Mouse (Mus musculus) embryonic fibroblast, embryonic 13.5 days (primary cell): ENCODE measurements at regions not wholly inside any gene's neighbourhood (a gene's known extent, or its start where the extent isn't known, plus 50 kb on each side); places are given as distances from the start of the nearest gene placed in this dataset.
A peak's percentile ranks its signal among the peaks of the same experiment; 100 is the strongest.

ENCODE experiments used
- H3K27ac ChIP-seq: 2 replicates; pipeline ENCODE4 v1.5.1; 2012; ENCODE audit warnings: low read length, control low read depth, inconsistent platforms; ENCODE audit not compliant: insufficient read depth
- H3K4me1 ChIP-seq: 2 replicates; pipeline ENCODE4 v1.6.1; 2011; ENCODE audit warnings: low read length; ENCODE audit not compliant: control insufficient read depth, insufficient read depth
- H3K4me3 ChIP-seq: 2 replicates; pipeline ENCODE4 v1.5.1; 2011; ENCODE audit warnings: mild to moderate bottlenecking, control low read depth, low read length; ENCODE audit not compliant: insufficient read depth
- CTCF ChIP-seq: IDR thresholded peaks from 2 replicates; pipeline ENCODE4 v1.5.1; 2011; ENCODE audit warnings: mild to moderate bottlenecking, control low read depth, low read length, moderate library complexity, borderline replicate concordance; ENCODE audit not compliant: insufficient read depth
- POLR2A ChIP-seq: IDR thresholded peaks from 2 replicates; pipeline ENCODE4 v1.6.1; 2011; ENCODE audit warnings: low read depth, mild to moderate bottlenecking, control low read depth, low read length, moderate library complexity

DNA sequence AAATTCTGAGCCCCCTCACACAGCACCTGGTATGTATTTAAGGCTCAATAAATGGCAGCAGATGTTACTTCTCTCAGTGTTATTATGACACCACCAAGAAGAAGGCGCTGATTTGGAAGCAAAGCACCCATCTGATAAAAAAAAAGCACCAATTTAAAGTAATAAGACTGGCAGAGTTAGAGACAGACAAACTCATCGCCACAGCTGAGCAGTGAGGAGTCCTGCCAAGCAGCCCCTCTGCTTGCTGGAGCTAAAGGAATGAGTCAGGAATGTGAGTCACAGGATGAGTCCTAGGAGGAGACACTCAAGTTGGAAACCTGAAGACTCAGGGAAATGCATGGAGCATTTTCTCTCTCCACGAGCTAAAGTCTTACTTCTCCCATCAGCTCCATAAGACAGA, 311.7 kb upstream of the Sox9 start:
- Histone ChIP-seq H3K4me1 (peaks cover 10% of the 10 kb centered on the region), H3K27ac (peak overlapping the region; percentile 51; the same call in 1 of the 2 replicates), H3K4me3 (no peak overlapping the region)
- TF ChIP-seq POLR2A (no peak), CTCF (no peak)

DNA sequence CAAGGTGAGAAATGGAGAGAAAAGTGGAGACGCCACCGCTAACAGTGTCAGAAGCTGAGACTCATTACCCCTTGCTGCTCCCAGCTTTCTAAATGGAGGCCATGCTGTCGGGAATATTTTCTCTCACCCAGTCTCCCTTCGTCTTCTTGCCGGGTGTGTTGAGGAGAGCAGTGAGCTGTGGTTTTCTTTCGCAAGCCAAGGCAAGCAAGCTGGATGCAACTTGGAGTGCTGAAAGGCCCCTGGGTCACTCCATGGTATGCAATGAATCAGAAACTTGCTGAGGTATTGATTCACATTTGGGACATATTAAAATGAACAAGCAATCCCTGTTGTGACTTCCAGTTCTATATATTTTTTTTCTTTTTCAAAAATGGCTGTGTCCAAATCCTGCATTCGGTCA, 308.8 kb upstream of the Sox9 start:
- H3K4me1 ChIP-seq, result peaks cover 9% of the 10 kb centered on the region
- H3K4me3 ChIP-seq, result no peak overlapping the region
- H3K27ac ChIP-seq, result peak overlapping the region; percentile 85
- TF ChIP-seq POLR2A (no peak), CTCF (no peak)

DNA sequence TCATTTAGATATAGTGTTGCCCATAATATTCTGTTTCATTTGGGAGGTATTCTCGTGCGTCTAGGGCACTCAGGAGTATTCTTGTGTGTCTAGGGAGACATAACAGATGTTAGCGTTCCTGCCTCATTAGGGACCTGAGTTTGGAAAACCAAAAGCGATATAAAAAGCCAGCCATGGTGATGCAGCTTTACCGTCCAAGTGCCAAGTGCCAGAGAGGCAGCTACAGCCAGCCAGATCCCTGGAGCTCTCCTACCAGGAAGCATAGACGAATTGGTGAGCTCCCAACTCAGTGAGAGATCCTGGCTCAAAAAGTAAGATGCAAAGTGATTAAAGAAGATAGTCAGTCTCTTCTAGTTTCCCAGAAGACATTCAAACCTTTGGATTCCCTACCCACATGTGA, 308.3 kb upstream of the Sox9 start:
- Histone ChIP-seq H3K4me3 (no peak overlapping the region), H3K27ac (peak overlapping the region; percentile 70), H3K4me1 (peaks cover 9% of the 10 kb centered on the region)
- no peak for TF ChIP-seq POLR2A
- no peak for TF ChIP-seq CTCF

DNA sequence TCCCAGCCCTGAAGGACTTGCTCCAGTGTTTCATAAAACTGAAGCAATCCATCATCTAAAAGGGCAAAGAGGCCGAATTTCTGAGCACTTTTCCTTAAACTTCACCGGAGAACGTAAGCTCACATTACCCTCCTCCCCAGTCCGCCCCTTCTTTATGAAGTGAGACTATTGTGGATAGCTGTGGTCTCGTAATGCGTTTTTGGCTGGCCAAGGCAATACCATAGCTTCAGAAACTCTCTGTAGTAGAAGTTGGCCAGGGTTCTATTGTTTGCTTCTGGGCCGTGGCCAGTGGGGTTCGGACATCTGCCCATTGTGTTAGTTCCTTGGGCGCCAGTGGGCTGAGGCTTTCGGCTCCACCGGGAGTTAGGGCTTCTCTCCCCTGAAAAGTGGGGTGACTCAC, 301.7 kb upstream of the Sox9 start:
- TF ChIP-seq CTCF (no peak), POLR2A (no peak)
- H3K4me1 ChIP-seq, result no peaks in the 10 kb centered on the region
- no peak overlapping the region for H3K4me3 ChIP-seq
- no peak overlapping the region for H3K27ac ChIP-seq

DNA sequence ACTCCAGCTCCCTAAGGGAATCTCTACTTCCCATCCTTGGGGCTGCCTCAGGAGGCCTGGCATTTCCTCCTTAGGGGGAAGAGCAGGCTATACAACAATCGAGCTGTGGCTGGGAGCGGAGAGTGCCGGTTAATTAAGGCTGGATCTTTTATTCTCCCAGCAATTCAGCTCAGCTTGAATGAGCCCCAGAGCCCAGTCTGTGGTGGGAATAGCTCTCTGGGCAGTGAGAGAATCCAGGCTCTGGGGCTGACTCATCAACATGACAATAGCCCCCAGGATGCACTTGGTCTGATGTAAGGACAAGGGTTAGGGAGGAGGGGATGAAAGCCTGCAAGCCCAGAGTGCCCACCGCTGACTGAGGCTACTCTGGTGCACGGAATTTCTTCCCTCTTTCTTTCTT, 280.2 kb upstream of the Sox9 start:
- no peak for TF ChIP-seq POLR2A
- Histone ChIP-seq H3K4me3 (no peak overlapping the region), H3K27ac (no peak overlapping the region), H3K4me1 (no peaks in the 10 kb centered on the region)

DNA sequence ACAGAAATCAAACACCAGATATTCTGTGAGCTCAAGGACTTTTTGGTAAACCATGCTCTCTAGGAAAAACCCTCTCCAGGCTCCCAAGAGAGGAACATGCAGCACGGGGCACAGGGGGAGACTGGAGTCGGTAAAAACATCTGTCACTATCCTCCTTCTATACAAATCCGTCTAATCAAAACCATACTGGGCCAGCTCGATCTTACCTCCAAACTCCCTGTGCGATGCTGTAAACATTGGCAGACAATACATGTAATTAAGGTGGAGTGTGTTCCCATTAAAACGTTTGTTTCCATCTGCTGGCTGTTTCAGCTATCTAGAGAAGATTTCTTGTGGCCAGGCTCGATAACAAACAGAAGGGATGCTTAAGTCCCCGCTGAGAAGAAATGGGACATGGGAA, 262.9 kb upstream of the Sox9 start:
- TF ChIP-seq CTCF (no peak), POLR2A (no peak)

DNA sequence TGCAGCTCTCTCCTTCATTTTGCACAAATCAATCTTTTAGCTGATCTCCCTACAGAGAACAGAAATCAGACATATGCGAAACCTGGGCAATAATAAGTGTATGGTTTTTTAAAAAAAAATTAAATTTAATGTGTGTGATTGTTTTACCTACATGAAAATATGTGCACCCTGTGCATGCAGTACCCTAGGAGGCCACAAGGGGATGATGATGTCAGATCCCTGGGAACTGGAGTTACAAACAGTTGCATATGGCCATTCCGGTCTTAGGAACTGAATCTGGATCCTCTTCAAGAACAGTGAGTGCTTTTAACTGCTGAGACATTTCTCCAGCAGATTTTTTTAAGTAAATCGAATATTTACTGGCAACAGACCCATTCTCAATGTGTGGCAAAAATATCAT, 257.0 kb upstream of the Sox9 start:
- Histone ChIP-seq H3K27ac (no peak overlapping the region), H3K4me1 (no peaks in the 10 kb centered on the region), H3K4me3 (no peak overlapping the region)
- TF ChIP-seq CTCF (no peak), POLR2A (no peak)

More for the DNA sequence above, 262.9 kb upstream of the Sox9 start:
- H3K4me3 ChIP-seq, result no peak overlapping the region
- no peaks in the 10 kb centered on the region for H3K4me1 ChIP-seq
- H3K27ac ChIP-seq, result no peak overlapping the region

DNA sequence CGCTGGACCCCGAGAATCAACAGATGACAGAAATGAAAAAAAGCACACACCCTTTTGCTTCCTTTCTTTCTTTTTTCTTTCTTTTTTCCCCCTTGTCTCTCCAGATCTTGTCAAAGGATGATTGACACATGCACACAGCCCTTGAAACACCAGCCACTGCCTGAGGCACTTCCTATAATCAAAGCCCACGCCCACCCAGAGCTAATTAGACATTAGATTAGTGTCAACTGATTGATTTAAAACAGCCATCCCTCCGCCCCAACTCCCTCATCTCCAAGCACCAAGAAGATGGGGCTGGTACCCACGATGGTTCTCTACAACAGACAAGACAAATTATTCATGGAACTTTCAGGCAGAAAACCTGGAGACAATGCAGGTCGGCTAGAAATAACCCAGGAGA, 239.5 kb upstream of the Sox9 start:
- Histone ChIP-seq H3K4me3 (no peak overlapping the region), H3K27ac (no peak overlapping the region), H3K4me1 (peaks cover 11% of the 10 kb centered on the region)
- TF ChIP-seq POLR2A (no peak), CTCF (no peak)

DNA sequence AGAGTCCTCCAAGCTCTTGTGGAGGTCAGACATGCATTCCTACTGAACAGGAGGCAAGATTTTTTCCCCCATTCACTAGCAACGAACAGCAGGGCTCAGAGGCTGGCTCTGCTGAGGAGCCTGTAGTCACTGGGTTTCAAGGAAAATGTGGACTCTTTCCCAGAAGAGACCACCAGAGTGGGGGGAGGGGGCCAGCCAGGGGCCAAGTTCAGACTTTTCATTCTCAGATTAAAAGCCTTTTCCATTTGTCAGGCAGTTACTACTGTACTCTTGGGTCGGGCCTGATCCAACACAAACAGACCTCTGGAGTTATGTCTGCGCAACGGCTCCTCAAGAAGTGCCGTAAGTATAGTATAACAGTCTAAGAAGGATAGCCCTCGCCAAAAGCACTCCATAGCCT, 238.6 kb upstream of the Sox9 start:
- H3K27ac ChIP-seq, result no peak overlapping the region
- TF ChIP-seq CTCF, result no peak
- no peak for TF ChIP-seq POLR2A
- H3K4me3 ChIP-seq, result no peak overlapping the region
- H3K4me1 ChIP-seq, result peaks cover 13% of the 10 kb centered on the region

DNA sequence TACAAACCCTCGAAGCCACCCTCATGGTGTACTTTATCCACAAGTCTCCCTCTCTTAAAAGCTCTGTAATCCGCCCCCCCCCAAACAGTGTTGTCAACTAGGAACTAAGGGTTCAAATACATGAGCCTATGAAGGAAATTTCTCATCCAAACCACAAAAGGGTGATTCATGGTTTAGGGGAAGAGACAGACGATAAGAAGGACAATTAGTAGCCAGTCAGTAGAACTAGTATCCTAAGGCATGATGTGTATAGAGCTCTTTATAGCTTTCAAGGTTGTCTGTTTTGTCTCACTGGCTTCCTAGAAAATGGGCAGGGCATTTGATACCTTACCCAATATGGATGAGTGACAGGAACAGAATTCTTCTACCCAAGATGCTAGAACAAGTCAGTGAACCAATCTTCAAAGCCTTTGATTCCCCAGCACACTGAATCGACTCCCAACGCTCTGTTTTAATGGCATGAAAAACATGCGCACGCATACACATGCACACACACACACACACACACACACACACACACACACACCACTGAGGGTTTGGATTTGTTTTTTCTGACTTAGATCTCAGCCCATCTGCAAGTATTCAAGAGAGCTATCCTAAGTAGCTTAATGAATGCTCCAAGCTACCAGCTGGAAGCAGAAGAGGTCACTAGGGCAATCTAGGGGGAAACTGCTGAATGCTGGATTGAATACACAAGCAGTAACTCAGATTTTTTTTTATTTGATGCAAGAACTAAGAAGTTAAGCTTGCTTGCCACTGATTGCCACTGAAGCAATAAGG, 236.6 kb upstream of the Sox9 start:
- peaks cover 14% of the 10 kb centered on the region for H3K4me1 ChIP-seq
- TF ChIP-seq CTCF (no peak), POLR2A (no peak)
- H3K4me3 ChIP-seq, result no peak overlapping the region
- peak overlapping the region; percentile 89 for H3K27ac ChIP-seq
